Mouse (Mus musculus) liver, embryonic 14.5 days (tissue): ENCODE data around the gene Thsd4.

Experiments used
- CTCF ChIP-seq: IDR thresholded peaks from 2 replicates; pipeline ENCODE4 v1.5.1; 2016; ENCODE audit warnings: antibody characterized with exemption, low read depth, control low read depth
- EP300 ChIP-seq: IDR thresholded peaks from 2 replicates; pipeline ENCODE4 v1.6.1; 2016; ENCODE audit warnings: antibody characterized with exemption, low read depth

- no peak for TF ChIP-seq CTCF
- no peak for TF ChIP-seq EP300
These were observed 295.7 kb downstream of the Thsd4 start for GRCm38 (mm10) chr9:60226155-60226554.
